Mouse (Mus musculus) testis, adult 2 months (tissue): ENCODE measurements around the gene Arhgef40. TPM values are rescaled to one million over a fixed set of nuclear protein-coding genes. Genes with fewer than 3 reads are reported as not detected.

ENCODE experiments used
- H3K27ac ChIP-seq: fragments of 200-500 bp; 2 replicates; pipeline ENCODE4 v1.5.1; 2012; ENCODE audit warnings: low read depth, low read length; ENCODE audit not compliant: control insufficient read depth, insufficient read depth
- H3K27me3 ChIP-seq: fragments of 200-500 bp; 2 replicates; pipeline ENCODE4 v1.6.1; 2012; ENCODE audit warnings: mild to moderate bottlenecking, low read length, moderate library complexity; ENCODE audit not compliant: control insufficient read depth, insufficient read depth
- H3K36me3 ChIP-seq: fragments of 200-500 bp; 2 replicates; pipeline ENCODE4 v1.6.1; 2012; ENCODE audit warnings: mild to moderate bottlenecking, low read length; ENCODE audit not compliant: control insufficient read depth, insufficient read depth
- H3K4me1 ChIP-seq: fragments of 200-500 bp; 2 replicates; pipeline ENCODE4 v1.6.1; 2012; ENCODE audit warnings: low read length; ENCODE audit not compliant: control insufficient read depth, insufficient read depth
- H3K4me3 ChIP-seq: fragments of 200-500 bp; 2 replicates; pipeline ENCODE4 v1.5.1; 2012; ENCODE audit warnings: low read depth, mild to moderate bottlenecking, low read length, moderate library complexity, mixed read lengths; ENCODE audit not compliant: control insufficient read depth
- CTCF ChIP-seq: fragments of 200-500 bp; IDR thresholded peaks from 2 replicates; pipeline ENCODE4 v1.5.1; 2012; ENCODE audit warnings: low read depth, mild to moderate bottlenecking, inconsistent platforms, low read length, moderate library complexity; ENCODE audit not compliant: control insufficient read depth, insufficient read depth, insufficient replicate concordance
- POLR2A ChIP-seq: fragments of 200-500 bp; IDR thresholded peaks from 2 replicates; pipeline ENCODE4 v1.6.1; 2012; ENCODE audit warnings: low read depth, mild to moderate bottlenecking, inconsistent platforms, low read length, moderate library complexity; ENCODE audit not compliant: control insufficient read depth
- polyA plus RNA-seq: library from polyadenylated mRNA; depleted of rRNA; stranded (reverse); fragments of >200 nt; gene quantifications from 2 replicates; pipeline ENCODE4 v1.2.3, GENCODE M21; 2012

Gene Arhgef40
- polyA plus RNA-seq, 1 experiment: 6.6 TPM

- Histone ChIP-seq H3K27me3 (no peaks in the 10 kb centered on the region), H3K36me3 (no peaks in the 10 kb centered on the region), H3K27ac (0 out of 2 replicates have a peak overlapping the region, but pooled peaks have one; percentile 16), H3K4me3 (peak overlapping the region; percentile 69), H3K4me1 (peaks cover 39% of the 10 kb centered on the region)
- TF ChIP-seq CTCF (no peak), POLR2A (no peak)
Observed at GRCm38 (mm10) chr14:52003981-52004495, 19.5 kb downstream of the Arhgef40 start.

GRCm38 (mm10) chr14:52005141-52005540, 20.6 kb downstream of the Arhgef40 start:
- TF ChIP-seq POLR2A (no peak; the same call in 1 of the 2 replicates), CTCF (no peak)
- Histone ChIP-seq H3K27me3 (no peaks in the 10 kb centered on the region), H3K4me3 (no peak overlapping the region), H3K36me3 (no peaks in the 10 kb centered on the region), H3K4me1 (peaks cover 45% of the 10 kb centered on the region), H3K27ac (peak overlapping the region; percentile 36)

- peaks cover 48% of the 10 kb centered on the region for H3K4me1 ChIP-seq
- H3K27ac ChIP-seq: no peak overlapping the region
- H3K27me3 ChIP-seq: no peaks in the 10 kb centered on the region
- H3K4me3 ChIP-seq: no peak overlapping the region
- no peaks in the 10 kb centered on the region for H3K36me3 ChIP-seq
- TF ChIP-seq POLR2A (no peak), CTCF (no peak)
Observed at GRCm38 (mm10) chr14:52005616-52006015, 21.1 kb downstream of the Arhgef40 start.

- Histone ChIP-seq H3K27me3 (no peaks in the 10 kb centered on the region), H3K27ac (peak overlapping the region; percentile 23), H3K36me3 (no peaks in the 10 kb centered on the region), H3K4me1 (peaks cover 50% of the 10 kb centered on the region), H3K4me3 (no peak overlapping the region; the same call in 1 of the 2 replicates)
- TF ChIP-seq CTCF: peak; percentile 35; the same call in 1 of the 2 replicates
- TF ChIP-seq POLR2A: no peak
Observed at GRCm38 (mm10) chr14:52006241-52006640, 21.7 kb downstream of the Arhgef40 start.

- Histone ChIP-seq H3K27ac (peak overlapping the region; percentile 23), H3K4me3 (no peak overlapping the region; the same call in 1 of the 2 replicates), H3K36me3 (no peaks in the 10 kb centered on the region), H3K27me3 (no peaks in the 10 kb centered on the region), H3K4me1 (peaks cover 50% of the 10 kb centered on the region)
- no peak for TF ChIP-seq POLR2A
- no peak for TF ChIP-seq CTCF
Observed at GRCm38 (mm10) chr14:52006771-52007170, 22.3 kb downstream of the Arhgef40 start.

- TF ChIP-seq POLR2A: no peak
- peak; percentile 88; the same call in 1 of the 2 replicates for TF ChIP-seq CTCF
- Histone ChIP-seq H3K36me3 (no peaks in the 10 kb centered on the region), H3K4me3 (peak overlapping the region; percentile 68), H3K27me3 (no peaks in the 10 kb centered on the region), H3K4me1 (peaks cover 46% of the 10 kb centered on the region), H3K27ac (peak overlapping the region; percentile 18; the same call in 1 of the 2 replicates)
Observed at GRCm38 (mm10) chr14:52008321-52009203, 24.0 kb downstream of the Arhgef40 start.

- H3K4me1 ChIP-seq: peaks cover 39% of the 10 kb centered on the region
- peak overlapping the region; percentile 68 for H3K4me3 ChIP-seq
- TF ChIP-seq CTCF (no peak), POLR2A (0 out of 2 replicates have a peak, but pooled peaks have one; percentile 26)
- H3K36me3 ChIP-seq: no peaks in the 10 kb centered on the region
- no peaks in the 10 kb centered on the region for H3K27me3 ChIP-seq
- H3K27ac ChIP-seq: peak overlapping the region; percentile 19; the same call in 1 of the 2 replicates
Observed at GRCm38 (mm10) chr14:52009361-52009760, 24.8 kb downstream of the Arhgef40 start.
